ENCODE assay signal across 14 mouse cellular contexts in genomic region chr17:43554516-43555403, GRCm38 (mm10). TPM values are rescaled to one million over a fixed set of nuclear protein-coding genes. Genes with fewer than 3 reads are reported as not detected.
A peak's percentile ranks its signal among the peaks of the same experiment; 100 is the strongest.
DNase-seq lines count a peak whose midpoint lies in the region; ATAC-seq and TF ChIP-seq lines count a peak whose summit lies in the region.
"Had no signal": no experiment of that assay in that cellular context is flagged by ENCODE, and none has a peak within 500 bp of the region (broad histone marks: within the 10 kb centered on the region; RNA-seq: fewer than 3 reads in every experiment).

No protein-coding gene starts in this region.

- H3K9ac ChIP-seq in kidney, postnatal 0 days (ENCODE audit: low read depth, low read length) = no peak overlapping the region
- H3K9ac ChIP-seq: forebrain, embryonic 13.5 days had no signal

- H3K4me2 ChIP-seq in kidney, postnatal 0 days (ENCODE audit: low read length) = no peak overlapping the region
- H3K4me2 ChIP-seq: forebrain, embryonic 13.5 days had no signal

- no peak overlapping the region for H3K4me3 ChIP-seq in kidney, postnatal 0 days (replicated peaks; ENCODE audit: low read depth, low read length)
- H3K4me3 ChIP-seq in embryonic fibroblast, embryonic 13.5 days (ENCODE audit: insufficient read depth, low read length) = no peak overlapping the region
- H3K4me3 ChIP-seq: forebrain, embryonic 13.5 days had no signal

- DNase-seq in kidney, postnatal 0 days (ENCODE audit: low spot score) = peak; percentile 51
- DNase-seq in kidney, postnatal 25 days = no peak
- DNase-seq in heart, postnatal 4 days = peak; percentile 17
- peak; percentile 49 for DNase-seq in yolk sac, embryonic 10.5 days (ENCODE audit: low spot score)
- DNase-seq: cerebellum, adult 11-12 months; thymus, adult 2 months had no signal

- no peaks in the 10 kb centered on the region for H3K36me3 ChIP-seq in kidney, postnatal 0 days (ENCODE audit: insufficient read depth, low read length)

- H3K27ac ChIP-seq in kidney, postnatal 0 days = no peak overlapping the region
- H3K27ac ChIP-seq in embryonic fibroblast, embryonic 13.5 days (ENCODE audit: insufficient read depth, low read length) = peak overlapping the region; percentile 74
- H3K27ac ChIP-seq: forebrain, embryonic 13.5 days had no signal

- WGBS in kidney, postnatal 0 days = 30% methylated on average over 12 of the region's 12 CpGs

- H3K27me3 ChIP-seq in kidney, postnatal 0 days (ENCODE audit: insufficient read depth, low read length) = no peaks in the 10 kb centered on the region
- H3K27me3 ChIP-seq: forebrain, embryonic 13.5 days had no signal

- no peak for TF ChIP-seq POLR2A in embryonic fibroblast, embryonic 13.5 days (IDR thresholded peaks at IDR 0.05; ENCODE audit: low read depth, low read length)

- TF ChIP-seq CTCF in kidney, postnatal 0 days (IDR thresholded peaks at IDR 0.05; ENCODE audit: low read depth) = no peak
- TF ChIP-seq CTCF in embryonic fibroblast, embryonic 13.5 days (IDR thresholded peaks at IDR 0.05; ENCODE audit: borderline replicate concordance, insufficient read depth, low read length) = no peak

- no peaks in the 10 kb centered on the region for H3K9me3 ChIP-seq in kidney, postnatal 0 days (replicated peaks; ENCODE audit: low read length)
- H3K9me3 ChIP-seq: forebrain, embryonic 13.5 days had no signal

- H3K4me1 ChIP-seq in kidney, postnatal 0 days (replicated peaks; ENCODE audit: insufficient read depth, low read length) = peaks cover 5% of the 10 kb centered on the region; the same call in 1 of the 2 replicates
- peaks cover 14% of the 10 kb centered on the region for H3K4me1 ChIP-seq in embryonic fibroblast, embryonic 13.5 days (ENCODE audit: control insufficient read depth, insufficient read depth, low read length)

- no peak for ATAC-seq in kidney, postnatal 0 days (replicated peaks; ENCODE audit: low FRiP score, low read depth)
- no peak for ATAC-seq in cerebellum, adult (ENCODE audit: insufficient number of reproducible peaks, low FRiP score, low TSS enrichment)
- ATAC-seq in megakaryocyte-erythroid progenitor cell, adult 5-6 weeks (replicated peaks; ENCODE audit: low FRiP score, low TSS enrichment, poor library complexity, severe bottlenecking) = no peak
- ATAC-seq: forebrain, embryonic 13.5 days; inflammation-experienced regulatory T-cells, adult 6 months had no signal

RNA-seq across cellular contexts. Expression of gene Ankrd66, which starts 11.3 kb away (rescaled TPM):
- 0.46 and 0.54 TPM in 2 replicates for polyA plus RNA-seq in kidney, postnatal 0 days (2015; fragmentation: Nextera tagmentation; extraction: Ambion mirVana)
- 0.38 TPM in 1 of 2 replicates, not detected in the other for polyA plus RNA-seq in embryonic fibroblast, embryonic 13.5 days (2011; ENCODE audit: insufficient read length, low read depth, missing spikeins)
- total RNA-seq in heart, postnatal 4 days (2021) = not detected
- total RNA-seq in megakaryocyte-erythroid progenitor cell, adult 5-6 weeks (2014; fragmentation: Nextera tagmentation) = not detected in 2 replicates
- total RNA-seq in megakaryocyte-erythroid progenitor cell, adult 5-6 weeks (2017) = not detected in 2 replicates
- total RNA-seq: gastrocnemius, postnatal 4 days had no signal
- polyA plus RNA-seq: inflammation-experienced regulatory T-cells, adult 6 months; limb, embryonic 11.5 days; small intestine, adult 2 months; thymus, adult 2 months had no signal

RNA-seq across cellular contexts. Expression of gene Pla2g7, which starts 13.1 kb away (rescaled TPM):
- 80.3 and 88.8 TPM in 2 replicates for polyA plus RNA-seq in kidney, postnatal 0 days (2015; fragmentation: Nextera tagmentation; extraction: Ambion mirVana)
- polyA plus RNA-seq in embryonic fibroblast, embryonic 13.5 days (2011; ENCODE audit: insufficient read length, low read depth, missing spikeins) = 38.7 and 58.4 TPM in 2 replicates
- 1 to 10 TPM; 3.0 TPM for total RNA-seq in heart, postnatal 4 days (2021)
- not detected in 2 replicates for total RNA-seq in megakaryocyte-erythroid progenitor cell, adult 5-6 weeks (2014; fragmentation: Nextera tagmentation)
- total RNA-seq in megakaryocyte-erythroid progenitor cell, adult 5-6 weeks (2017) = not detected in 2 replicates

RNA-seq across cellular contexts. Expression of gene Mep1a, which starts 52.1 kb away (rescaled TPM):
- polyA plus RNA-seq in kidney, postnatal 0 days (2015; fragmentation: Nextera tagmentation; extraction: Ambion mirVana) = 126 and 133 TPM in 2 replicates
- not detected in 2 replicates for polyA plus RNA-seq in embryonic fibroblast, embryonic 13.5 days (2011; ENCODE audit: insufficient read length, low read depth, missing spikeins)
- not detected for total RNA-seq in heart, postnatal 4 days (2021)
- not detected in 2 replicates for total RNA-seq in megakaryocyte-erythroid progenitor cell, adult 5-6 weeks (2014; fragmentation: Nextera tagmentation)
- not detected in 2 replicates for total RNA-seq in megakaryocyte-erythroid progenitor cell, adult 5-6 weeks (2017)
- total RNA-seq: gastrocnemius, postnatal 4 days had no signal
- polyA plus RNA-seq: inflammation-experienced regulatory T-cells, adult 6 months; limb, embryonic 11.5 days had no signal

Comparison
In these comparisons a context has a peak if more than half of its experiments do, and no peak if none do; other contexts are left out.
1. DNase-seq: peak in kidney, postnatal 0 days (single experiment), heart, postnatal 4 days (single experiment) and yolk sac, embryonic 10.5 days (single experiment); none in kidney, postnatal 25 days (0 of 2).